Mouse (Mus musculus) neutrophil, adult 5-6 weeks (primary cell): ENCODE results near the gene Mup19. TPM values are rescaled to one million over a fixed set of nuclear protein-coding genes. Genes with fewer than 3 reads are reported as not detected.
"Not testable (repeated sequence)": the region's sequence is repeated elsewhere in the genome, so short reads cannot be mapped to it uniquely, and the experiment has no call there.

Source experiments
- ATAC-seq: fragments of 151-379, 151-347 bp; 2 replicates; pipeline ENCODE4 v1.8.0; 2017; ENCODE audit warnings: mild to moderate bottlenecking, moderate TSS enrichment; ENCODE audit not compliant: insufficient number of reproducible peaks, poor library complexity, low FRiP score, severe bottlenecking; ENCODE audit errors: extremely low read depth
- total RNA-seq: library from RNA; stranded (forward); fragments of 200-1000 nt; gene quantifications from 2 replicates; pipeline ENCODE4 v1.2.3, GENCODE M21; 2017

Mup19 gene
- total RNA-seq: not detected in 2 replicates

- not testable (repeated sequence) for ATAC-seq
These were observed at the start of gene Mup19 for GRCm38 (mm10) chr4:61782169-61782568. Mup19 (minus strand) TSS chr4:61782269.

GRCm38 (mm10) chr4:61829211-61829610 lies 47.1 kb upstream of the Mup19 start:
- no peak for ATAC-seq

- no peak for ATAC-seq
These were observed 41.1 kb upstream of the Mup19 start for GRCm38 (mm10) chr4:61823185-61823584.

GRCm38 (mm10) chr4:61822541-61822940 lies 40.5 kb upstream of the Mup19 start:
- not testable (repeated sequence) for ATAC-seq

- no peak for ATAC-seq
These were observed 33.5 kb upstream of the Mup19 start for GRCm38 (mm10) chr4:61815602-61816001.

GRCm38 (mm10) chr4:61813435-61813834 lies 31.4 kb upstream of the Mup19 start:
- ATAC-seq: no peak

GRCm38 (mm10) chr4:61811193-61811592 lies 29.1 kb upstream of the Mup19 start:
- ATAC-seq: not testable (repeated sequence)

GRCm38 (mm10) chr4:61808926-61809325 lies 26.9 kb upstream of the Mup19 start:
- ATAC-seq: not testable (repeated sequence)

GRCm38 (mm10) chr4:61789699-61790098 lies 7.6 kb upstream of the Mup19 start:
- not testable (repeated sequence) for ATAC-seq

GRCm38 (mm10) chr4:61784231-61784630 lies 2.2 kb upstream of the Mup19 start:
- not testable (repeated sequence) for ATAC-seq

Other genes starting within 250 kb of the Mup19 start
- not detected in 2 replicates for gene Mup17, start 186.4 kb downstream of the Mup19 start, total RNA-seq
- not detected in 2 replicates for gene Mup18, start 108.1 kb downstream of the Mup19 start, total RNA-seq
- gene Mup5, start 53.0 kb upstream of the Mup19 start, total RNA-seq: not detected in 2 replicates